In genomic region chr4:97280712-97281111, GRCm38 (mm10) we compare ENCODE assay signal across 16 mouse cellular contexts.
"Had no signal": no experiment of that assay in that cellular context is flagged by ENCODE, and none has a peak within 500 bp of the region (broad histone marks: within the 10 kb centered on the region; RNA-seq: fewer than 3 reads in every experiment).

No protein-coding gene starts in this region.

- H3K4me3 ChIP-seq: kidney, embryonic 15.5 days; left cerebral cortex, adult 2 months; limb, embryonic 10.5 days; liver, embryonic 12.5 days; midbrain, embryonic 12.5 days; myocyte; neural tube, embryonic 15.5 days had no signal

- H3K9ac ChIP-seq: kidney, embryonic 15.5 days; liver, embryonic 12.5 days; lung, embryonic 14.5 days; midbrain, embryonic 12.5 days; neural tube, embryonic 15.5 days had no signal

- H3K4me1 ChIP-seq: kidney, embryonic 15.5 days; limb, embryonic 10.5 days; liver, embryonic 12.5 days; neural tube, embryonic 15.5 days had no signal

- H3K4me2 ChIP-seq: kidney, embryonic 15.5 days; liver, embryonic 12.5 days; lung, embryonic 14.5 days; midbrain, embryonic 12.5 days; neural tube, embryonic 15.5 days had no signal

- H3K27ac ChIP-seq: kidney, embryonic 15.5 days; left cerebral cortex, adult 2 months; limb, embryonic 10.5 days; liver, embryonic 12.5 days; midbrain, embryonic 12.5 days; neural tube, embryonic 15.5 days had no signal

- DNase-seq: kidney, adult 2 months; kidney, postnatal 14 days; lung, embryonic 14.5 days; lung, postnatal 10 days; lung, postnatal 4 days; right cerebral cortex, postnatal 4 days; spleen, adult 18-20 months; thymus, adult 18-20 months; thymus, postnatal 14 days had no signal

- ATAC-seq: liver, embryonic 12.5 days had no signal

- H3K27me3 ChIP-seq: kidney, embryonic 15.5 days; liver, embryonic 12.5 days; midbrain, embryonic 12.5 days; neural tube, embryonic 15.5 days had no signal

- H3K9me3 ChIP-seq: kidney, embryonic 15.5 days; limb, embryonic 10.5 days; liver, embryonic 12.5 days; midbrain, embryonic 12.5 days; neural tube, embryonic 15.5 days had no signal

- H3K36me3 ChIP-seq: kidney, embryonic 15.5 days; limb, embryonic 10.5 days; liver, embryonic 12.5 days; midbrain, embryonic 12.5 days; neural tube, embryonic 15.5 days had no signal
